Mouse (Mus musculus): Measurements from ENCODE around the gene Ep300. TPM values are rescaled to one million over a fixed set of nuclear protein-coding genes. Genes with fewer than 3 reads are reported as not detected.
A peak's percentile ranks its signal among the peaks of the same experiment; 100 is the strongest.

The Ep300 gene
- total and polyA plus RNA-seq, 2 experiments from 2014 or later, result 13.1 to 51.5 TPM

GRCm38 (mm10) chr15:81553455-81553854 is 31.7 kb upstream of the Ep300 start:
- no peak overlapping the region for H3K4me2 ChIP-seq (ENCODE audit: low read depth, low read length)
- WGBS, result 72% methylated on average over 1 of the region's 1 CpGs
- no peaks in the 10 kb centered on the region for H3K36me3 ChIP-seq (ENCODE audit: insufficient read depth, low read length)
- H3K4me3 ChIP-seq (ENCODE audit: low read length), result no peak overlapping the region
- H3K27me3 ChIP-seq (ENCODE audit: insufficient read depth, low read length), result no peaks in the 10 kb centered on the region
- H3K27ac ChIP-seq, result no peak overlapping the region
- H3K9me3 ChIP-seq (ENCODE audit: low read length), result no peaks in the 10 kb centered on the region
- H3K4me1 ChIP-seq (ENCODE audit: insufficient read depth, low read length), result no peaks in the 10 kb centered on the region
- ATAC-seq (no peak), DNase-seq (ENCODE audit: low spot score) (no peak)
- H3K9ac ChIP-seq (replicated peaks; ENCODE audit: low read length), result no peak overlapping the region
- TF ChIP-seq CTCF (IDR thresholded peaks at IDR 0.05; ENCODE audit: low read depth), result no peak

- no peak overlapping the region for H3K4me2 ChIP-seq (ENCODE audit: low read depth, low read length)
- H3K9me3 ChIP-seq (ENCODE audit: low read length), result no peaks in the 10 kb centered on the region
- DNase-seq (ENCODE audit: low spot score) (peak; percentile 8), ATAC-seq (no peak)
- H3K4me1 ChIP-seq (ENCODE audit: insufficient read depth, low read length), result no peaks in the 10 kb centered on the region
- H3K36me3 ChIP-seq (ENCODE audit: insufficient read depth, low read length), result no peaks in the 10 kb centered on the region
- H3K27ac ChIP-seq, result no peak overlapping the region
- H3K4me3 ChIP-seq (ENCODE audit: low read length), result no peak overlapping the region
- TF ChIP-seq CTCF (IDR thresholded peaks at IDR 0.05; ENCODE audit: low read depth), result no peak
- 54% methylated on average over 18 of the region's 18 CpGs for WGBS
- no peak overlapping the region for H3K9ac ChIP-seq (replicated peaks; ENCODE audit: low read length)
- no peaks in the 10 kb centered on the region for H3K27me3 ChIP-seq (ENCODE audit: insufficient read depth, low read length)
Measured at GRCm38 (mm10) chr15:81554558-81555297, 30.4 kb upstream of the Ep300 start.

DNA sequence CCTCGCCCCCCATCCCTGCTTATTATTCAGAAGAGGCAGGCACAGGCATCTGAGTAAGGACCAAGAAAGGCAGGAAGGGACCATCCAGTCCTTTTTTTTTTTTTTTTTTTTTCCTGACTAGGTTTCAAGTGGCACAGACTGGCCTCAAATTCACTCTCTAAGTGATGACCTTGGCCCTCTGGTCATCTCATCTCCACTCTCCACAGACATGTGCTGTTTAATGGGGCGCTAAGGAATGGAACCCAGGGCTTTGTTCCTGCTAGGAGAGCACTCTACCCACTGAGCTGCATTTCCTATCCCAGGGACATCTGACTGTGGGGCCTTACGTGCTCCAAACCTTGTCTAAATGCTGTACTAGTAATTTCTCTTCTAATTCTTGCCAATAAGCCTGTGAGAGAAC is 29.2 kb upstream of the Ep300 start:
- no peak for TF ChIP-seq CTCF (IDR thresholded peaks at IDR 0.05; ENCODE audit: low read depth)
- H3K4me3 ChIP-seq (ENCODE audit: low read length), result no peak overlapping the region
- H3K27me3 ChIP-seq (ENCODE audit: insufficient read depth, low read length), result no peaks in the 10 kb centered on the region
- H3K36me3 ChIP-seq (ENCODE audit: insufficient read depth, low read length), result no peaks in the 10 kb centered on the region
- DNase-seq (ENCODE audit: low spot score), result no peak
- no peak overlapping the region for H3K4me2 ChIP-seq (ENCODE audit: low read depth, low read length)
- no peak overlapping the region for H3K27ac ChIP-seq
- no peak for ATAC-seq
- no peaks in the 10 kb centered on the region for H3K9me3 ChIP-seq (ENCODE audit: low read length)
- 78% methylated on average over 3 of the region's 3 CpGs for WGBS
- no peaks in the 10 kb centered on the region for H3K4me1 ChIP-seq (ENCODE audit: insufficient read depth, low read length)
- no peak overlapping the region for H3K9ac ChIP-seq (replicated peaks; ENCODE audit: low read length)

GRCm38 (mm10) chr15:81561501-81561900 is 23.6 kb upstream of the Ep300 start:
- no peaks in the 10 kb centered on the region for H3K9me3 ChIP-seq (ENCODE audit: low read length)
- no peak for DNase-seq (ENCODE audit: low spot score)
- ATAC-seq, result no peak
- H3K27me3 ChIP-seq (ENCODE audit: insufficient read depth, low read length), result no peaks in the 10 kb centered on the region
- no peaks in the 10 kb centered on the region for H3K36me3 ChIP-seq (ENCODE audit: insufficient read depth, low read length)
- H3K27ac ChIP-seq, result no peak overlapping the region
- no peaks in the 10 kb centered on the region for H3K4me1 ChIP-seq (ENCODE audit: insufficient read depth, low read length)
- WGBS, result 42% methylated on average over 3 of the region's 3 CpGs
- H3K4me3 ChIP-seq (ENCODE audit: low read length), result no peak overlapping the region
- no peak overlapping the region for H3K9ac ChIP-seq (replicated peaks; ENCODE audit: low read length)
- no peak for TF ChIP-seq CTCF (IDR thresholded peaks at IDR 0.05; ENCODE audit: low read depth)
- no peak overlapping the region for H3K4me2 ChIP-seq (ENCODE audit: low read depth, low read length)

DNA sequence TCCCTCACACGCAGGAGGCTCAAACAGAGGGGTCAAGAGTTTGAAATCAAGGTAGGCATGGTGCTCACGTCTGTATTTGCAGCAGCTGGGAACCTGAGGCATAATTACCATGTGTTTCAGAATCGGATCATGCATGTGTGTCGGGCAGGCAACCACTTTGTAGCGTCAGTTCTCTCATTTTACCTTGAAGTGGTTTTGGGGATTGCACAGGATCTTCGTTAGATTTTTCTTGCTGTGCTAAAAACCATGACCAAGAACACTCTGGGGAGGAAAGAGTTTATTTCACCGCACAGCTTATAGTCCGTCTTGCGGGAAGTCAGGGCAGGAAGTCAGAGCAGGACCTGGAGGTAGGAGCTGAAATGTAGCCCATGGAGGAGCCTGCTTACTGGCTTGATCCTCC is 23.2 kb upstream of the Ep300 start:
- TF ChIP-seq CTCF (IDR thresholded peaks at IDR 0.05; ENCODE audit: low read depth), result no peak
- H3K27ac ChIP-seq, result no peak overlapping the region
- DNase-seq (ENCODE audit: low spot score), result no peak
- H3K9me3 ChIP-seq (ENCODE audit: low read length), result no peaks in the 10 kb centered on the region
- WGBS, result 75% methylated on average over 9 of the region's 9 CpGs
- H3K4me1 ChIP-seq (ENCODE audit: insufficient read depth, low read length), result no peaks in the 10 kb centered on the region
- H3K4me2 ChIP-seq (ENCODE audit: low read depth, low read length), result no peak overlapping the region
- no peaks in the 10 kb centered on the region for H3K27me3 ChIP-seq (ENCODE audit: insufficient read depth, low read length)
- H3K36me3 ChIP-seq (ENCODE audit: insufficient read depth, low read length), result no peaks in the 10 kb centered on the region
- H3K9ac ChIP-seq (replicated peaks; ENCODE audit: low read length), result no peak overlapping the region
- H3K4me3 ChIP-seq (ENCODE audit: low read length), result no peak overlapping the region
- ATAC-seq, result no peak

DNA sequence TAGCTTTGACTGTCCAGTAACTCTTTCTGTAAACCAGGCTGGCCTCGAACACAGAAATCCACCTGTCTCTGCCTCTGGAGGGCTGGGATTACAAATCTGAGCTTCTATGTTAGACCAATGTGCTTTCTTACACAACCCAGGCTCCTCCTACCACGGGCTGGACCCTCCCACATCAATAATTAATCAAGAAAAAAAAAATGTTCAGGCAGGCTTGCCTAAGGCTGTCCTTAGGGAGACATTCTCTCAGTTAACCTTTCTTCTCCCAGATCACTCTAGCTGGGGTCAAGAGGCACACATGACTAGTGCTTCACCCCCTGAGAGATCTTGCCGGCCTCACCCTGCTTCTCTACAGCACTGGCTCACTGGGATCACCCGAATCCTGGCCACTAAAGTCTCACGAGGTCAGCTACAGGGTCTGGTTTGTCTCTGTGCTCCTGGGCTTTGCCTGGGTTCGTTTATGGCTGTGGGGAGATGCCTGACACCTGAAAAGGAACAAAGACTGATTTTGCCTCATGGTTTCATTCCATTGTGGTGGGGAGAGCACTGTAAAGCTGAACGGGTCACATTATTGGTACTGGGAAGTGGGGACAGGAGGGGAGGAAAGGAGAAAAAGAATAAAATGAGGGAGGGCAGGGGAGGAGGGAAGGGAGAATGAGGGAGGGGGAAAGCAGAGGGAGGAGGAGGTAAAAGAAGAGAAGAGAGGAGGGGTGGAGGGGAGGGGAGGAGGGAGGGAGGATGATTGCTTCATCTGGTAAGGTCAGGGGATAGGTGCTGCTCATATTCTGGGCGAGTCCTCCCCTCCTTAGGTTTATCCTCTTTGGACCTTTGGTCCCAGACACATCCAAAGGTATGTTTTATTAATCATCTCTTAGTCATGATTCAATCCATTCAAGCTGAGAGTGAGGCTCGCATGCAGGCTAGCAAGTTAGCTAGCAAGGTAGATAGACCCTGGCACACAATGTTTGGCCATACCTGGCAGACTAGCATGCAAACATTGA is 22.4 kb upstream of the Ep300 start:
- Histone ChIP-seq H3K9me3 (ENCODE audit: low read length) (no peaks in the 10 kb centered on the region), H3K4me3 (ENCODE audit: low read length) (no peak overlapping the region), H3K27me3 (ENCODE audit: insufficient read depth, low read length) (no peaks in the 10 kb centered on the region), H3K9ac (replicated peaks; ENCODE audit: low read length) (no peak overlapping the region), H3K4me2 (ENCODE audit: low read depth, low read length) (no peak overlapping the region), H3K27ac (no peak overlapping the region), H3K4me1 (ENCODE audit: insufficient read depth, low read length) (no peaks in the 10 kb centered on the region), H3K36me3 (ENCODE audit: insufficient read depth, low read length) (no peaks in the 10 kb centered on the region)
- no peak for DNase-seq (ENCODE audit: low spot score)
- 53% methylated on average over 9 of the region's 9 CpGs for WGBS
- ATAC-seq, result no peak
- TF ChIP-seq CTCF (IDR thresholded peaks at IDR 0.05; ENCODE audit: low read depth), result no peak

Measured in hindbrain, postnatal 0 days (tissue).